Mouse (Mus musculus) Patski (cell line): ENCODE results near the gene Tex52. TPM values are rescaled to one million over a fixed set of nuclear protein-coding genes. Genes with fewer than 3 reads are reported as not detected.

Experiments
- ATAC-seq: fragments of 100-300 bp; one replicate; pipeline ENCODE4 v1.8.0; 2021
- CTCF ChIA-PET: fragments of 350-600 bp; sonication (Branson Sonifier 250); formaldehyde crosslinking; loops from one replicate; lab custom pipeline; 2022; ENCODE audit warnings: inconsistent platforms; lab: Charles Lee
- POLR2A ChIA-PET: fragments of 350-600 bp; sonication (Branson Sonifier 250); formaldehyde crosslinking; loops from one replicate; lab custom pipeline; 2022; ENCODE audit warnings: antibody characterized with exemption, inconsistent platforms; lab: Charles Lee
- DNase-seq: peaks from one replicate; pipeline ENCODE4 v3.0.0-alpha.2; 2011; ENCODE audit warnings: low read depth, low spot score
- H3K27me3 ChIP-seq: fragments of 371-371 bp; one replicate; pipeline ENCODE4 v1.5.1; 2021
- CTCF ChIP-seq: fragments of 100-300 bp; IDR thresholded peaks from one replicate; pipeline ENCODE4 v1.5.1; 2021
- in situ Hi-C: fragments of 300-500 bp; cut with MboI; formaldehyde crosslinking; loops from 3 replicates; pipeline ENCODE4 v1.11.1; 2018; ENCODE audit warnings: low pct_unique_long_range_greater_than_20kb, mixed read lengths
- polyA plus RNA-seq: library from polyadenylated mRNA; unstranded; gene quantifications from one replicate; pipeline ENCODE4 v1.2.3, GENCODE M21; 2021

The Tex52 gene
- polyA plus RNA-seq, 1 experiment from 2014 or later, result 0.44 TPM

DNA sequence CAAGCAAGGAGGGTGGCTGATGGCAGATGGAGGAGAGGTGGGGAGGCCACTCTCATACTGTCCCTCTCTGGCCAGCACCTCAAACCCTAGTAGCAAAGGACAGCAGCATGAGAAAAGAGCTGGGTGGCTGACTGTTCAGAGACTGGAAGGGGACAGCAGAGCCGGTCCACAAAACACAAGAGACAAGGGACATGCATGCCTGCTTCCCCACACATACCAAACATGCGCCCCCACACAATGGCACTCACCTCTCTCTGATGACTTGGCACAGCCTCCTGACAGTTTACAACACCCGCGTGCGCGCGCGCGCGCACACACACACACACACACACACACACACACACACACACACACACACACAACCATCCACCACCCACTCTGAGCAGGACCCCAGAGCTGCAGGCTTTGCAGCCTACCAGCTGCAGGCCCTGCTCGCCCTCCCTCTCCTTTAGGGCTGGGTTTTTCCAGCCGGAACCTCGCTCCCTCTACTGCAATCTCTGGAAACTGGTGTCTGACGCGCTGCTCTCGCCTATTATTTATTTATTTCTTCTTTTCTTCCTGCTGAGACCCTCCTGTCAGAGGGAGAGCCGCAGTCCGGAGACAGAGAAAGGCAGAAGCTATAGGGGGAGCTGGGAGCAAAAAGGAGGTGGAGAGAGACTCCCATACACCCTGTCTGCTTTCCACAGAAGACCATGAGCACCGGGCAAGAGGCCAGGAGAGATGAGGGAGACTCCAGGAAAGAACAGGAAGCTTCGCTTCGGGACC, 24.3 kb downstream of the Tex52 start:
- ATAC-seq (peak; percentile 42), DNase-seq (no peak)
- ChIA-PET POLR2A (interaction anchor here (0.6 to 3.3 kb wide), 5 partner anchors 11 to 819 kb away, joined by 3 to 7 read pairs (median 3); no protein-coding TSS in a partner anchor), CTCF (interaction anchor here (1.1 to 2.2 kb wide), 2 partner anchors 11 to 32 kb away, joined by 3 to 14 read pairs; no protein-coding TSS in a partner anchor)
- in situ Hi-C loops, result no loop called here
- no peak for TF ChIP-seq CTCF
- H3K27me3 ChIP-seq, result no peaks in the 10 kb centered on the region

DNA sequence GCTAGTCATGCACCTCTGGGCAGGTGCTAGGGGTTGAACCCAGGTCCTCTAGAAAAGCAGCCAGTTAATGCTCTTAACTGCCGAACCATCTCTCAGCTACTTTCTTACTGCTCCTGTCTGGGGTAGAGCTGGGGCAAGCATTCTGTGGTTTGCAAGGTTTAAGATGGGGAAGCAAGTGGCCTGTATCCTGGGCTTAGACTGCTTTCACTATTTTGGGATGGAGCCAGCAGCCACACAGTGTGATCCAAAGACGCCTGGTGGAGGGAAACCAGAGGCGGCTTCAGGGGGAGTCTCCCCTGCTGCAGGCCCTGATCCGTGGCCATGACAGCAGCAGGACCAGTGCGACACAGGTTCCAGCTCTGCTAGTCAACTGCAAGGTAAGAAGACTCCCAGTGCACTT, 29.5 kb downstream of the Tex52 start:
- peak; percentile 25 for ATAC-seq
- DNase-seq, result no peak
- no peaks in the 10 kb centered on the region for H3K27me3 ChIP-seq
- ChIA-PET CTCF (interaction anchor here (1.5 to 2.2 kb wide), 3 partner anchors 12 to 75 kb away, joined by 4 to 5 read pairs (median 4); no protein-coding TSS in a partner anchor), POLR2A (interaction anchor here (0.9 to 1.2 kb wide), 2 partner anchors 9 to 79 kb away, joined by 3 to 5 read pairs; no protein-coding TSS in a partner anchor)
- TF ChIP-seq CTCF, result no peak
- in situ Hi-C loops, result no loop called here

DNA sequence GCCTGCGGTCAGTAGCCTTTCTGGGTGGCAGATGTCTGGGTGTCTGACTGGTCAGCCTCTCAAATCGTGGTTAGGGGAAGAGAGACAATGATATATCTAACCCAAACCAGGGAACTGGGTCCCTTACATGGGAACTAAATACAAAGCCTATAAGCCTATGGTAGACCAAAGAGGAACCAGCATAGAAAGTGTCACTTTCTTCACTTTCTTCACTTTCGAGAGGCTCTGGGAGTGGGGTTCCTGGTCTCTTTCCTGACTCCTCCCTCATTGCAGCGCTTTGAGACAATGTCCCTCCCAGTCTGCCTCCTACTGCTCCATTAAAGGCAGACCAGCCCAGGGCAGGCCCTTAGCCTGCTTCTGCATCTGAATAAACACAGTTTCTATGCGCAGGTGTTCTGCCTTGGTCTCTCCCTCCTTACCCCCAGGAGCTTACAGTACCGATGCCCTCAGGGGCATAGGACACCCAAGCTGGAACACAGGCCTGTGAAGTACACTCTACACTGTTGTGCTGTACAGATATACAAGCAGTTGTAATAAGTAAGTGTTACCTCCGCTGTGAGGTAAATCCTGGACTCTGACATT, 33.4 kb downstream of the Tex52 start:
- no peaks in the 10 kb centered on the region for H3K27me3 ChIP-seq
- no peak for DNase-seq
- in situ Hi-C loops, result no loop called here
- TF ChIP-seq CTCF, result no peak
- ATAC-seq, result no peak
- CTCF ChIA-PET, result no interaction called here
- POLR2A ChIA-PET, result no interaction called here

DNA sequence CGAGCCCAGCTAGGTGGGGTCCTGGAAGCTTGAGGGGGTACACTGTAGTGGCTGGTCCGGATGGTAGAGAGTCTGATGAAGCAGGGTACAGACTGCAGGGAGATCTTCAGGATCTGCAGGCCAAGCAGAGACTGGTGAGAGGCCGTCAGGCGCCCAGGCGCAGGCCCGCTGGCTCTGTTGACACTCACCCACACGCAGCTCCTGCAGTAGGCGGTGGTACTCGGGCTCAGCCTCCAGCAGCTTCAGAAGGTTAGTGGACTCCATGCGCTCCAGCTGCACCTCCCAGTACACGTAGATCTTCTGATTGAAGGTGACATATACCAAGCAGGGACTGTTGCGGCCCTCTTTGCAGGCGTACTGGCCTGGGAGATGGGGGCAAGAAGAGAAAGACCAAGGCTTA, 35.0 kb downstream of the Tex52 start:
- ATAC-seq (no peak), DNase-seq (no peak)
- in situ Hi-C loops, result loop anchor here (5.0 kb wide), 2 partner anchors 48 to 88 kb away; partner anchors contain the start of genes Foxm1 and Rhno1
- H3K27me3 ChIP-seq, result no peaks in the 10 kb centered on the region
- CTCF ChIA-PET, result interaction anchor here (0.8 to 3.2 kb wide), 15 partner anchors 9 to 210 kb away, joined by 3 to 24 read pairs (median 7); partner anchors contain the start of genes Gm44596, Itfg2 and Tex52
- TF ChIP-seq CTCF, result no peak
- POLR2A ChIA-PET, result interaction anchor here (1.6 kb wide), 1 partner anchor 9 kb away, joined by 7 read pairs; no protein-coding TSS in a partner anchor

DNA sequence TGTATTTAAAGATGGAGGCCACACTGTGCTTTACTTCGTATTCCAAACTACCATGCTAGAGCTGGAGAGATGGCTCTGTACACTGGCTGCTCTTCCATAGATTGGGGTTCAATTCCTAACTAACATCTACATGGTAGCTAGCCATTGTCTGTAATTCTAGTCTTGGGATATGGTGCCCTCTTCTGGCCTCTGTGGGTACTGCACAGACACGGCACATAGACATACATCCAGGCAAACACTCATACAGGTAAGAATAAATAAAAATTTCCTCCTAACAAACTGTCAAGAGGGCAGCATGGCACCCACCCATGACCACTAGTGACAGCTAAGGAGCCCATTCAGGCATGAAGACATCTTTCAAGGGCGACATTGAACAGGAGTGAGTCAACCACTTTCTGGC, 35.9 kb downstream of the Tex52 start:
- in situ Hi-C loops, result loop anchor here (5.0 kb wide), 2 partner anchors 49 to 89 kb away; partner anchors contain the start of genes Foxm1 and Rhno1
- DNase-seq (no peak), ATAC-seq (peak; percentile 54)
- POLR2A ChIA-PET, result interaction anchor here (1.6 kb wide), 1 partner anchor 10 kb away, joined by 7 read pairs; no protein-coding TSS in a partner anchor
- no peaks in the 10 kb centered on the region for H3K27me3 ChIP-seq
- peak; percentile 96 for TF ChIP-seq CTCF
- CTCF ChIA-PET, result interaction anchor here (0.8 to 3.2 kb wide), 23 partner anchors 8 to 211 kb away, joined by 3 to 24 read pairs (median 5); partner anchors contain the start of genes Gm44596, Itfg2, Tead4 and Tex52

DNA sequence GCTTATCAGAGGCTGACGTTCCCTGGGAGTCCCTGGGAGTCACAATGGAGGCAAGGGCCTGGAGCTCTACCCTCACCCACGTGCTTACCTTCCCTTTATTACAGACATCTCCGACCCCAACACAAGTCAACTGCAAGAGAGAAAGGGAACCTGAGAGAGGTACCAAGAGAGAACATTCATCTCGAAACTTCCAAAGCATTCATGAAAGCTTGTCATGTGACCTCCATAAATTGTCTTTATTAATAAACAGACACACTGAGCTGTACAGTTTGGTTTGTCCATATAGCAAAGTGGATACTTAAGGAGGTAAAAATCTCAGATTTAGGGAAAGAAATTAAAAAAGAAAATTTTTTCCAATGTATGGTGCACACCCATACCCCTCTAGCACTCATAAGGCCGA, 40.9 kb downstream of the Tex52 start:
- TF ChIP-seq CTCF, result no peak
- POLR2A ChIA-PET, result interaction anchor here (0.7 kb wide), 1 partner anchor 17 kb away, joined by 4 read pairs; the partner anchor contains the start of gene Nrip2
- in situ Hi-C loops, result no loop called here
- no peak for ATAC-seq
- DNase-seq, result no peak
- CTCF ChIA-PET, result interaction anchor here (1.6 kb wide), 1 partner anchor 64 kb away, joined by 4 read pairs; no protein-coding TSS in a partner anchor
- no peaks in the 10 kb centered on the region for H3K27me3 ChIP-seq

DNA sequence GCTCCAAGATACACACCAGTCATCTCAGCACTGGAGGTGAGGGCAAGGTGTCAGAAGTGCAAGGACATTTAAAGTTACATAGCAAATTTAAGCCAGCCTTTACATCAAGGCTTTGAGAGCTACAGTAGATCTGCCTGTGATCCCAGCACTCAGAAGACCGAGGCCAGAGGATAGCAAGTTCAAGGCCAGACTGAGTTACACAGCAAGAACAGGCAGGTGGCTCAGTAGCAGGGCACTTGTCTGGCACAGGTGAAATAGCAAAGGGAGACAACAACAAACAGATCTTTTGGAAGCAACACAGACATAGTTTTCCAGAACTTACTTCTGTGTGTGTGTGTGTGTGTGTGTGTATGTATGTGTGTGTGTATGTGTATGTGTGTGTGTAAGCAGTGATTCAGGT, 42.8 kb downstream of the Tex52 start:
- no peak for ATAC-seq
- H3K27me3 ChIP-seq, result no peaks in the 10 kb centered on the region
- TF ChIP-seq CTCF, result no peak
- ChIA-PET POLR2A (no interaction called here), CTCF (interaction anchor here (0.7 kb wide), 1 partner anchor 69 kb away, joined by 3 read pairs; no protein-coding TSS in a partner anchor)
- in situ Hi-C loops, result no loop called here
- DNase-seq, result no peak

DNA sequence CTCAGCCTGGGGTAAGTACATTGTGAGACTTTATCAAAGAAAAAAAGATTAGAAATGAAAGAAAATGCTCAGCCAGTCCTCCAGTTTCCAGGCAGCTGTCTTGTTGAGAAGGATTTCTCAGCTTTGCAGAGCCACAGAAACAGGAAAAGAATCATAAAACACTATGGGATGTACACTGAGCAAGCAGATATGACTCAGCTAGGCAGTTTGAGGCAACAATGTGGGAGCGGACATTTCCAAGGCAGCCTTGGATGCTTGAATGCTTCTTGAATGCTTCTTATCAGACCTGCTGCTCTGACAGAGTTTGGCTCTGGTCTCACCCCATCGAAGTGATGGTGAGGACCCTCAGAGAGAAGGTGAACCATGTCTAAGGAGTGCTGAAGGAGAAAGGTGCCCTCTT, 45.8 kb downstream of the Tex52 start:
- ATAC-seq, result peak; percentile 60
- DNase-seq, result no peak
- POLR2A ChIA-PET, result no interaction called here
- in situ Hi-C loops, result no loop called here
- H3K27me3 ChIP-seq, result no peaks in the 10 kb centered on the region
- CTCF ChIA-PET, result interaction anchor here (3.5 kb wide), 1 partner anchor 10 kb away, joined by 23 read pairs; no protein-coding TSS in a partner anchor
- TF ChIP-seq CTCF, result no peak

DNA sequence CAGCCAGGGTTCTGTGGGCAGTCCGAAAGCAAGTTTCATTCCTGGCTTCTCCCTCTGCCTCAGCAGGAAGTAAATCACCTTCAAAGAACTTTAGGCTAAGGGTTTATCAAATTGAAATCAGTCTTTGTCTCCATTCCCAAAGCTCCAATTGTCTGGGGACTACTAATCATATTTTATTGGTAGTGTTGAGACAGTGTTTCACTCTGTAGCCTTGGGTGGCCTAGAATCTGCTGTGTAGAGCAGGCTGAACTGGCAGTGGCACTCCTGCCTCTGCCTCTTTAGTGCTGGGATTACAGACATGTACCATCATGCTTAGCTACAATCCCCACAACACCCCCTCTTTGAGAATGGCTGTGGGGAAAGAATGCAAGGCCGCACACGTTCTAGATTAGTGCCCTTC, 46.2 kb downstream of the Tex52 start:
- ChIA-PET POLR2A (no interaction called here), CTCF (interaction anchor here (3.5 kb wide), 1 partner anchor 10 kb away, joined by 23 read pairs; no protein-coding TSS in a partner anchor)
- H3K27me3 ChIP-seq, result no peaks in the 10 kb centered on the region
- DNase-seq (no peak), ATAC-seq (no peak)
- no peak for TF ChIP-seq CTCF
- in situ Hi-C loops, result no loop called here

DNA sequence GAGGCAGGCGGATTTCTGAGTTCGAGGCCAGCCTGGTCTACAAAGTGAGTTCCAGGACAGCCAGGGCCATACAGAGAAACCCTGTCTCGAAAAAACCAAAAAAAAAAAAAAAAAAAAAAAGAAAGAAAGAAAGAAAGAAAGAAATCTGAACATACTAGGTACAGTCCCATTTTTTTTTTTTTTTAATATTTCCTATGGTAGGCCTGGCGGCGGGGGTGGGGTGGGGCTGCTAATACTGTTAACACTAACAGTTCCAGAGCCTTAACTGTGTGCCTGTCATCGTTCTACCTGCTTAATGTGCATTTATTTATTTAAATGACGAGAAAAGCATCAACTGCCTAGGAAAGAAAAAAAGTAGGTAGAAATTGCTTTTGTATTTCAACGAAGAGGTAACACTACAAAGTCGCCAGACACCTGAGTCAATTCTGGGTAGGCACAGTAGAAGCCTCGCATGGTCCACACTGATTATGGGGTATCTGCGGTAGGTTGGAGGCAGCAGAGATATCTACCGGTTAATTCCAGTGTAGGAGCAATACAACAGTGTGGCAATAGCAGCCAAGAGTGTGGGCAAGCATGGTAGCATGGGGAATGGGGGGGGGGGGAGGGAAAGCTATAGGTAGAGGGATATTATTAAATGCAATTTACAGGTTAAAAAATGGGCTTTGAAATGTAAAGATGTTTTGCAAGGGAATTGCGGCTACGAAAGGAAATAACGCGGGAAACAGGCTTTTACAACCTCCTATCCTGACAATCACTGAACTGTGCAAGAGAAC, 48.4 kb downstream of the Tex52 start:
- TF ChIP-seq CTCF, result no peak
- no peak for DNase-seq
- no peak for ATAC-seq
- ChIA-PET CTCF (interaction anchor here (1.2 to 3.5 kb wide), 3 partner anchors 12 to 56 kb away, joined by 4 to 23 read pairs (median 6); no protein-coding TSS in a partner anchor), POLR2A (interaction anchor here (0.6 to 0.7 kb wide), 2 partner anchors 62 to 76 kb away, joined by 3 to 5 read pairs; no protein-coding TSS in a partner anchor)
- in situ Hi-C loops, result no loop called here
- H3K27me3 ChIP-seq, result no peaks in the 10 kb centered on the region
